Mouse (Mus musculus) heart, adult 2 months (tissue): Measurements from ENCODE around the gene Ddr2.

Experiments
- CTCF ChIP-seq: fragments of 200-600 bp; IDR thresholded peaks from 2 replicates; pipeline ENCODE4 v1.8.1; 2022; ENCODE audit warnings: antibody characterized with exemption, mild to moderate bottlenecking, moderate library complexity
- EP300 ChIP-seq: fragments of 200-500 bp; IDR thresholded peaks from 2 replicates; pipeline ENCODE4 v1.6.1; 2011; ENCODE audit warnings: low read depth, low read length, control low read depth; ENCODE audit not compliant: insufficient read depth
- POLR2A ChIP-seq: fragments of 200-500 bp; IDR thresholded peaks from 2 replicates; pipeline ENCODE4 v1.6.1; 2011; ENCODE audit warnings: mild to moderate bottlenecking, low read depth, low read length, control low read depth; ENCODE audit not compliant: insufficient read depth

- TF ChIP-seq POLR2A (no peak), CTCF (no peak), EP300 (no peak)
Observed at GRCm38 (mm10) chr1:169952636-169953035, 157.9 kb downstream of the Ddr2 start.
